Mouse (Mus musculus): ENCODE data around the gene Sorbs2.

Gene Sorbs2

GRCm38 (mm10) chr8:45579714-45580543 lies 72.3 kb downstream of the Sorbs2 start:
- DNase-seq (ENCODE audit: low spot score in 2 of 2) = no peak

- no peak for DNase-seq (ENCODE audit: low spot score in 2 of 2)
Measured at GRCm38 (mm10) chr8:45580544-45580866, 72.9 kb downstream of the Sorbs2 start.

GRCm38 (mm10) chr8:45583856-45584255 lies 76.3 kb downstream of the Sorbs2 start:
- DNase-seq (ENCODE audit: low spot score in 2 of 2) = no peak

DNA sequence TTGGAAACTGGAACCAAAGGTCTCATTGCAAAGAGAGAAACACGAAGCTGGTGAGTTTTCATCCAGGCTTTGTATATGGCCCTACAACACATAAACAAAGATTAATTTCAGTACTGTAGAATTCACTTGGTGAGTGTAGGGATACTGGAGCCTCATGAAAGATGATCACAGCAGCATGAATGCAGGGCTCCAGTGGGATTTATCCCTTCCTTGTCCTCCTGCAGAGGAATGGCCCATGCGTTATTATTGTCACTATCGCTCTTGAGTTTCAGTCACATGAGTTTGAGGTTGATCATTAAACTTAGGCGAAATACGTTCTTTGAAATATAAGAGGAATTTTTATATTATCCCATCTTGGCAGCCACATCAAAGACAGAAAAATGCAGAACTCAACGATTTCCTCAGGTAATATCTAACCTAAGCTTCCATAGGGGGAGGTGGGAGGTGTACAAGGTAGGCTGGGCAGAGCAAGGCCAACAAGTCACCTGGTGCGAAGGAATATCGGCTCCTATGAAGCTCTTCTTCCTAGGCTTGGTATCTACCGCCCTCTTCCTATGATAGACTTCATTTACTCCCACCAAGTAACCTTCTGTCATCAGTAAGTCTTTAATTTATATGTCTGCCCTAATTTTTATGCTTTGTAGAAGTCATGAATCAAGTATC lies 76.9 kb downstream of the Sorbs2 start:
- DNase-seq (ENCODE audit: low spot score in 2 of 2) = no peak

DNA sequence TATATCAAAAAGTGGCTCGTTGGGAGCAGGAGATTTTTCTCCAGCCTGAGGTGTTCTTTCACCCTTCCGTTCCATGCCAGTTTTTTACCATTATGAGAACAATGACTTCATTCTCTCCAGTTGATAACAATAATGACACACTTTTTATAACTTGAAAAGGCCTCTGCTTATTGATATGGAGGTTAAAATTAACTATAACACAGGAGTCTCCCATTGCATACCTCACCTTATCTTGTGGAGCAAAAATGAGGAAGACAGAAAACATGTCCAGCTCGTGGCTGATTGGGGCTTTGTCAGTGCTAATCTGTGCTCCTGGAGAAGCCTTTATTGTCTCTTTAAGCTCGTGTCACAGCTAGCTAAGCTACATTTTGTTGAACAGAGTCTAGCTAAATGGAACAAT lies 77.6 kb downstream of the Sorbs2 start:
- no peak for DNase-seq (ENCODE audit: low spot score in 2 of 2)

GRCm38 (mm10) chr8:45587011-45587410 lies 79.4 kb downstream of the Sorbs2 start:
- no peak for DNase-seq (ENCODE audit: low spot score in 2 of 2)

DNA sequence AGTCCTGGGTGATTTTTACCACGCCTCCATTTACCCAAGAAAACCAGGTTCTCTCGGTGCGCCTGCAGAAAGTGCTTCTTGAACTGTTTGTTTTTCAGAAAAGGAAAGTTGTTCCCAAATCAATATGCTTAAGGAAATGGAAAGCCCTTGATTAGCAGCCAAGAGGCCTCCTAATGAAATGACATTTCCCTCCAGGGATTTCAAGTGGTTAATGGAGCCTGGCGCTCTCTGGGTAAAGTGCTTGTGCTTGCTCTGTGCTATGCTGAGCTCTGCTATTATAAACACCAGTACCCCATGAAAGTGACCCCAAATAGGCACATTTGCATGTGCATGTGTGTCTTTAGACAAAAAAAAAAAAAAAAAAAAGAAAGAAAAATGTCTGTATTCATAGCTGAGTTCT lies 84.3 kb downstream of the Sorbs2 start:
- no peak for DNase-seq (ENCODE audit: low spot score in 2 of 2)

DNA sequence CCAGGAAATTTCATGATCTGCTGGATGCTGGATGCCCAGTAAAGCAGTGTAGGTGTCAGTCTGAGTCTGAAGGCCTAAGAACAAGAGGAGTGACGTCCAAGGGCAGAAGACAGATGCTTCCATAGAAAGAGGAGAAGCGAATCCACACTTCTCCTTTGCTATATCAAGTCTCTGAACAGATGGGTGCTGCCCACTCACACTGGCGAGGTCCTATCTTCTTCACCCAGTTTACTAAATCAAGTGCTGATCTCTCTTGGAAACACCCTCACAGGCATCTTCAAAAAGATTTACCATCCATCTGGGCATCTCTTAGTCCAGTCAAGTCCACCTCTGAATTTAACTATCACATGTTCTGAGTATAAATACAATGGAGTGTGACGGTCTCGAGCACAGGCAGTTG lies 86.1 kb downstream of the Sorbs2 start:
- DNase-seq (ENCODE audit: low spot score in 2 of 2) = no peak

GRCm38 (mm10) chr8:45595983-45596382 lies 88.4 kb downstream of the Sorbs2 start:
- no peak for DNase-seq (ENCODE audit: low spot score in 2 of 2)

DNA sequence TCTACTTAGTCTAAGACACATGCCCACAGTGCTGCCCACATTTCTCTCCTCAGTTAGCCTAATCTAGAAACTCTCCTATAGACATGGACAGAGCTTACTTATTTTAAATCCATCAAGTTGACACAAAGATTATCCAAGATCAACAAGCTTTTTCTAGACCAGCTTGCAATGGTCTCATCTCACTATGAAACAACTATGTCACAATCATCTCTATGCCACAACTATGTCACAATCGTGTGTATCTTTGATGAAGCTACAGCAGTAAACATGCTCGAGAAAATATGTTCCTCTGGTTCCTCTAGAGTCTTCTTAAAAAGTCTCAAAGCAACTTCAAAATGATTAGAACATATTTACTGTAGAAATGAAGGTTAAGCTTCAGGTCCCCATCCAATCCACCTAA lies 89.0 kb downstream of the Sorbs2 start:
- DNase-seq (ENCODE audit: low spot score in 2 of 2) = no peak

- DNase-seq (ENCODE audit: low spot score in 2 of 2) = no peak
Measured at GRCm38 (mm10) chr8:45597631-45598420, 90.2 kb downstream of the Sorbs2 start.

- DNase-seq (ENCODE audit: low spot score in 2 of 2) = no peak
Measured at GRCm38 (mm10) chr8:45598883-45599282, 91.3 kb downstream of the Sorbs2 start.

DNA sequence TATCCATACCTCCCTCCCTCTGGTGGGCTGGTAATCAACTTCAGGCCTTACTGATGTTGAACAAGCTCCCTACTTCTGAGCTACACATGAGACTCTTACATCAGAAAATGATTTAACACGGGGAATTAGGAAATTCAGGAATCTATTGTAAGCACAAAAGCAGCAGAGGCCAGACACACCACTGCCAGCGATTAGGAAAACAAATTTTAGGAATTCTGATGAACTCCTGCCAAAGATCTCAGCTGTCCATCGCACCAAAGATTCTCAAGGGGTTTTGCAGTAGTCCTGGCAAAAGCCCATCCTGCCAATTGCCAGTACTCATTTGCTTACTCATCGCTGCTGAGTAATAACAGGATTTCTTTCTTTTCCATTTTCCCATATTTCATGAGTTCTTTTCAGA lies 94.4 kb downstream of the Sorbs2 start:
- DNase-seq (ENCODE audit: low spot score in 2 of 2) = no peak

DNA sequence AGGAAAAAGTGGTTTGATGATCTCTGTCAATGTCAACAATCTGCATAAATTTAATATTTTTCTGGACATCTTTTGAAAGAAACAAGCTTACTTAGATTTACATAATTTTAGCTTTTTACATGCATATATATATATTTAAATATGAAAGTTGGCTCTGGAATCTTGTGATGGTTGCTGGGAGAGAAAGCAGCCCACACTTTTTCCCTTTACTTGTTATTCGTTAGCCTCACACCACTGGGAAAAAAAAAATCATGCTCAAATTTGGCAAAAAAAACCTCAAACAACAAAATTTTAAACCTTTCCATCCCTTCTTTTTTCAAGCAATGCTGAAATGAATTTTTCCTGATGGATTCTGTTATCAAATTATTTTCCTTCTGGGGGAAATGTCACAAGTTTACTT lies 97.8 kb downstream of the Sorbs2 start:
- DNase-seq (ENCODE audit: low spot score in 2 of 2) = no peak

DNA sequence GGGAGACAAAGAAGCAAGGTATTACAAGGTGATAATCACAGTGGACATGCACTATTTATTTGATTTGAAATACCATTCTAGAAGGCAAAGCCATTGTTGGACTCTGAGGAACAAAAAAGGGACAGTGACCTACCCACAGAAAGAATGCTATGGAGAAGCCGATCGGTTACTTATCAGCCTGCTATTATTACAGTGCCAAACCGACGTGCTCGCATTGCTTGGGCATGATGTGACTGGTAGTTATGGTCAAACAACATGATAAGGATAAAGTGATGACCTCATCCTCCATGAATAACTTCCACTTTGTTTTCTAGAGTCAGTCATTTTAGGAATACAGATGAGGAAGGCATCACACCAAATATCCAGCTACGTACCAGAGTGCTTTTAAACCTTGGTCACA lies 99.4 kb downstream of the Sorbs2 start:
- no peak for DNase-seq (ENCODE audit: low spot score in 2 of 2)

DNA sequence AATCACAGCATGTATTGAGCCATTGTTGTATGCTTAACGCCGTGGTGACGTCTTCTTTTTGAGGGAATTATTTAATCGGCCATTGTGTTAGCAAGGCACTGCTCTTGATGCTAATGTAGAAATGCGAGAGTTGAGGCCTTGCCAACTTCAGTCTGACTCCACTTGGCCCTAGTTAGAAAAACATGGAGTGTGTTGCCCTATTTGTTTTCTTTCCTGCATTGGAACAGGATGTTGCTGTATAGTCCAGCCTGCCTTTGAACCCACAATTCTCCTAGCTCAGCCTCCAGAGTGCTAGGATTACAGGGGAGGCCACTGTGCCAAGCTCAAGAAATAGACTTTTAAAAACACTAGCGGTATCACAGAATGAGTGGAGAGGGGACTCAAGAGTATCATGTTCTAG lies 100.8 kb downstream of the Sorbs2 start:
- no peak for DNase-seq (ENCODE audit: low spot score in 2 of 2)

GRCm38 (mm10) chr8:45610426-45611215 lies 103.0 kb downstream of the Sorbs2 start:
- DNase-seq (ENCODE audit: low spot score in 2 of 2) = peak in 1 of 2 experiments; percentile 20

DNA sequence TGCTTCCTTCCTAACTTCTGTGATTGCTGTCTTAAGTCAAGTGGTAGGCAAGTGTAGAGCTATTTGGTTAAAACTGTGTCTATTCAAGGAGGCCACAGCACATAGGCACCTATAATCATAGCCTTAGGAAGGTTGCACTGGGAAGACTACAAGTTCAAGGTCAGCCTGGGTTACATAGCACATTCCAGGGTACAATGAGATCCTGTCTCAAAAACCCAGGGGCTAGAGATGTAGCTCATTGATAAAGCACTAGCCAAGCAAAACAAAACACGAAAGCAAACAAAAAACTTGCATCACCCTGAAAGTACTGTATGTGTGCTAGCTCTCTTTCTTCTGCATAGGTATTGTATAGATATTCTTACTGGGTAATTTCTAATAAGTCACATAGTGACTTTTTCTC lies 103.7 kb downstream of the Sorbs2 start:
- no peak for DNase-seq (ENCODE audit: low spot score in 2 of 2)

DNA sequence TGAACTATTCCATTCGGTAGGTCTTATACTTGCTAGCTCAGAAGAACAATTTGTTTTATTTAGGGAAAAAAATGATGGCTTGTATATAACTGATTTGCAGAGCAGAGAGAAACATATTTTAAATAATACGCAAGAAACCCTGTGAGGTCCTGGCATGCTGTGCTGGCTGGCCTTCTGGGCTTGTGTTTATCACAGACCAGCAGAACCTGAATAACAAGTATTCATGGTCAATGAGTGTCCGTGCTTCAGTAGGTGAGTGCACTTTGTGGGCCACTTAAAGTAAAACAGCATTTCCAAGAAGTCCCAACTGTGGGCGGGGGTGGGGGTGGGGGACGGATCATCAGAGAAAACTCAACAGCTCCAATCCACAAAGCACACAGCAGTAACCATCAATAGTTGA lies 107.0 kb downstream of the Sorbs2 start:
- peak in 1 of 2 experiments; percentile 35 for DNase-seq (ENCODE audit: low spot score in 2 of 2)

- no peak for DNase-seq (ENCODE audit: low spot score in 2 of 2)
Measured at GRCm38 (mm10) chr8:45615050-45615449, 107.5 kb downstream of the Sorbs2 start.

DNA sequence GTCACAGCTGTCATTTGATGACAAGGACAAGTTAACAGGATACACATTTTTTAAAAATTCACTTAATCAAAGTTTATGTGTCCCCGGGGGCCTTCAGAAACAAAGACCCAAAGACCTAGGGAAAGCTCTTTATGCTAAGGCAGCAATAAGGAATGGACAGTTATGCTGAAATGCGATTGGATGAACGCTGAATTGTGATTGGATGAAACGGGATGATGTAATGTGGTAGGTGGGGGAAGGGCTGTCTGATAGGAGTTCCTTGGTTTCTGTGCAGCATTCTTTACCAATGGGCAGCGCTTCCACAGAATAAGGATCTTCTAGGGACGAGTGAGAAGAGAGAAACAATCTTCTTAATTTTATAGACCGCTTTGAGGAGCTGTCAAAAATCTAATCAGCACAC lies 108.0 kb downstream of the Sorbs2 start:
- DNase-seq (ENCODE audit: low spot score in 2 of 2) = no peak
